Mouse (Mus musculus) cortical plate, adult 2 months (tissue): Measurements from ENCODE around the gene Hmbs.

Experiments
- CTCF ChIP-seq: fragments of 200-500 bp; IDR thresholded peaks from 2 replicates; pipeline ENCODE4 v1.5.1; 2011; ENCODE audit warnings: mild to moderate bottlenecking, control low read depth, low read length; ENCODE audit not compliant: insufficient read depth; ENCODE audit errors: extremely low read depth
- POLR2A ChIP-seq: fragments of 200-500 bp; IDR thresholded peaks from 2 replicates; pipeline ENCODE4 v1.6.1; 2011; ENCODE audit warnings: mild to moderate bottlenecking, low read length, control low read depth; ENCODE audit not compliant: insufficient read depth; ENCODE audit errors: extremely low read depth

GRCm38 (mm10) chr9:44310750-44311135 lies 33.3 kb downstream of the Hmbs start:
- TF ChIP-seq CTCF (no peak), POLR2A (no peak)
